Mouse (Mus musculus) forelimb bud, embryonic 11.5 days (tissue): ENCODE results near the gene Stk16.

Experiments
- DNase-seq: peaks from one replicate; pipeline ENCODE4 v3.0.0-alpha.2; 2012; ENCODE audit warnings: low read depth, low spot score

The Stk16 gene

GRCm38 (mm10) chr1:75236117-75237050 is 25.7 kb downstream of the Stk16 start, which contains the start of gene Dnajb2:
Gene Dnajb2 (plus strand): TSS chr1:75236406.
- peak; percentile 77 for DNase-seq

- DNase-seq: no peak
Measured at GRCm38 (mm10) chr1:75239591-75239990, 29.0 kb downstream of the Stk16 start.

GRCm38 (mm10) chr1:75243411-75243810 is 32.8 kb downstream of the Stk16 start:
- no peak for DNase-seq

DNA sequence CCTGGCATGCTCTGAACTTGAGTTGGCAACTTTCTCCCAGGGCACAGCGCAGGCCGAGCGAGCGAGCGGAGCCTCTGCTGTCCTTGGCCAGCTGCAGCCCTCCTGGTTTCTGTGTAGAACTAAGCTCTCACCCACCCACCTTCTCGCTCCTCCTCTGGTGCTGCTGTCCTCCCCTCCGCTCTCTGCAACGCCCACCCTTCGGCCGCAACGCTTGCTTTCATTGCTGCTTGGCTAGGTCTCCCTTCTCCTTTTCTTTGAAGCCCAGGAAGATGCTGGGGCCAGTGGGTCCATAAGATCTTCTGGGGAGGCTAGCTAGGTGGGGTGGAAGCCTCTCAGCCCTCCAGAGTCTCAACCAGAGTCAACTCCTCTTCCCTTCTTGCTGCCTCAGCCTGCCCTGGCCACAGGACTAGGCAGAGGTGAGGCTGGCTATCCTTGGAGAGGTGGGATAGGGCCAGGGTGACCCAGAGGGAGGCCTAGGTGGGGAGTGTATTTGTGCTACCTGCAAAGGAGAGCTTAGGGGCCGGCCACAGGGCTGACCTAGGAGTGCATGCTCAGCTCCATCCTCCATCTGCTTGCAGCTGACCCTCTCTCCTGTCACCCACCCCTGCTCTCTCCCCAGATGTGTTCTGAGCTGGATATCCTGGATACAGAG is 33.7 kb downstream of the Stk16 start:
- no peak for DNase-seq

GRCm38 (mm10) chr1:75244836-75245235 is 34.2 kb downstream of the Stk16 start:
- peak; percentile 43 for DNase-seq

GRCm38 (mm10) chr1:75247071-75247930 is 36.7 kb downstream of the Stk16 start:
- DNase-seq: no peak

- no peak for DNase-seq
Measured at GRCm38 (mm10) chr1:75248041-75248772, 37.6 kb downstream of the Stk16 start.

DNA sequence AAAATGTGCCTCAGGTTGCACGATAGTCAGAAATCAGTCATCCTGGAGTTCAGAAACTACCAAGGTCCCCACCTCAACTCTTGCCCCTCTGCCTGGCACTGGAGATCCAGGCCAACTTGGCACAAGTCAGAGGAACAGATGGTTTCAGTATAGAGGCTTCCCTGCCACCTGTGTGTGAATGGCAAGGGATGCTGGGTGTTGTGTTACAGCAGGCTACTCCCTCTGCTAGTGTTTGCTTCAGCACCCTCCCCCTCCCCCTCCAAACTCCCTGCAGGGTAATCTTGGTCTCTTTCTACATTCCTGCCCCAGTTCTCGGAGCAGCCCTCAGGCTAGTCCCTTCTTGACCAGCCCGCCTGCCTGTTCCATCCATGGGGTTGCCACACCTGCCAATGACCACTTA is 39.9 kb downstream of the Stk16 start:
- DNase-seq: no peak

DNA sequence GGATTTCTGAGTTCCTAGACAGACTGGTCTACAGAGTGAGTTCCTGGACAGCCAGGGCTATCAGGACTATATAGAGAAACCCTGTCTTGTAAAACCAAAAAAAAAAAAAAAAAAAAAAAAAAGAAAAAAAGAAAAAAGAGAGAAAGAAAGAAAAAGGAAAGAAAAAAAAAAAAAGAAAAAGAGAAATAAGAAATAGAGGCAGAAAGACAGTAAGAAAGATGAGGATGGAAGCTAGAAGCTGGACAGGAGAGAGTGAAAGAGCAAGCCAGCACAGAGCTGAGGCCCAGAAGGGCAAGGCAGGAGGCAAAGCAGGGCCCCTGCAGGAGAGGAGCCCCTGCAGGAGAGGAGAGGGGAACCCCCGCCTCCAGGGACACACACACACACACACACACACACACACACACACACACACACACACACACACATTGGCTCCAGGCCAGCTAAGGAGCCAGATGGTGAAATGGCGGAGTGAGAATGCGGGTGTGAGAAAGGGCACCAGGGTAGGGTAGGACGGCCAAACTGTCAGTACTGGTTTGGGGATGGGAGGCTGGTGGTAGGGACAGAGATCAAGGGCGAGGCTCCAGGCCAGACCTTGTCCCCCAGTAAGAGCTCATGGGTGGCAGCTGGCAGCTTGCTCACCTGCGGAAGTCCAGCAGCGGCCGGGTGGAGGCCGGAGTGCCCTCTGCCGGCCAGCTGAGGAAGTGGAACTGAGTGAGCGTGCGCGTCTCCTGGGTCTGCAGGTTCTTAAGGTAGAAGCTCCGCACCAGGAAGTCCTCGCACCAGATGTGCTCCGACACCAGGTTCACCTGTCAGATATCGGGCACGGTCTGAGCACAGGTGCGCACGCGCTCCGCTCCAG is 40.7 kb downstream of the Stk16 start:
- DNase-seq: peak; percentile 78

DNA sequence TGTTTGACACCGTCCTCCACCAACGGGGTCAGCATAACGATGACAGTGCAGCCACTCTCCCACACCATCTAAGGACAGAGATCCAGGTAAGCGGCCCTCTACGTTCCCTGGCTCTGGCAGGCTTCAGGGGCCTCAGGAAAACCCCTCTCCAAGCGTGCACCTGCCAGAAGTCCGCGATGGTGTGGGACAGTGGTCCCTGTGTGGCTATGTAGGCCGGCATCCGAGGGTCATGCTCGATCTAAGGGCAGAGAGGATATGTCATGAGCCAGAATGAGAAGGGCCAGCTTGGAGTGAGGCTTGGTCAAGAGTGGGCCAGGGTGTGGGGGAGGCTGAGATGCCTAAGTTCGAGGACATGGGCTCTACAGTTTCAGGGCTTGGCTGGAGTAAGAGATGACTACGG is 41.7 kb downstream of the Stk16 start:
- no peak for DNase-seq

- DNase-seq: no peak
Measured at GRCm38 (mm10) chr1:75253029-75253428, 42.4 kb downstream of the Stk16 start.

DNA sequence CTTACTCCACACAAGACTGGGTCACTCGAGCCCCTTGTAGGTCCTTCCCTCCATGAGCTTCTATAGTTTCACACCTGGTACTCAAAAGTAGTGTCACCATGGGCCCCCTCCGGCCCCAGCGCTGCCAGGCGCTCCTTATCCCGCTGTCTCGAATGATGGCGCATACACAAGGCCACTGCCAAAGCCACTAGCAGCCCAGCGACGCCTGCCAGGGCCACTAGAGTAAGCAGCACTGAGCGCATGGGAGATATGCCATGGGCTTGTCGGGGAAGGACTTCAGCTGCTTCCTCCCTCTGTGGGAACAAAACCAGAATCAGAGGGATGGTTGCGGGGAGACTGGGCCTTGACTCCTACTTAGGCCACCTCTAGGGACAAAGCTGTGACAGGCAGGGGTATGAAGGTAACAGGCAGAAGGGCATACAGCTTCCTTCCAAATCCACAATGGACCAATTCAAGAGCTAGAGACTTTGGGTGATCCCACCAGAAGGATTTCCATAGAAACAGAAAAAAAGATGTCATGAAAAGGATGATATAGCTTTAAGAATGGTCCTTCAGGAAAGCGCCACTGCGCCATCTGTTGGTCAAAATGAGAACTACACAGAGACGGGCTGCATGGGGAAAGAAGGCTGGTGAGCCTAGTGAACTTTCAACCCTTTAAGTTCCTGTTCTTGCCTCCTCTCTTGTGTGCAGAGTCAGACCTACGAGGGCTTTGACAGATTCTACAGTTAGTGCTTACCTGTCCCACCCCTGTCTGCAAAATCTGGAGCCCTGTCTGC is 43.4 kb downstream of the Stk16 start:
- peak; percentile 80 for DNase-seq

GRCm38 (mm10) chr1:75254625-75255013 is 44.0 kb downstream of the Stk16 start:
- no peak for DNase-seq

- no peak for DNase-seq
Measured at GRCm38 (mm10) chr1:75255516-75256046, 44.9 kb downstream of the Stk16 start.

DNA sequence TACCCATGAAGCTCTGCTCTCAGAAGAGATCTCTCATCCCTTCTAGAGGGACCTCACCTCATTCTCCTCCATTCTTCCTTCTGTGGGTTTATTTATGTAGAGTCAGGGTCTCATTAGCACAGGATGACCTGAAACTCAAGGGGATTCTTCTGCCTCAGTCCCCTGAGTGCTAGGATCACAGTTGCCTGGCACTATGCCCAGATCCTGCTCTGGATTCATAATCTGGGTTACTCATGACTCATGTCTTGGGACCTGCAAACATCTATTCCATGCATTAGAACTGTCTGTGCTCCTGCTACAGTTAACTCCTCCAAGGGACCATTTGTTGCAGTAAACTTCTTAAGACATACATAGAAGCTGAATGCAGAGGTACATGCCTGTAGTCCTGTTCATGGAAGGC is 50.6 kb downstream of the Stk16 start:
- no peak for DNase-seq

DNA sequence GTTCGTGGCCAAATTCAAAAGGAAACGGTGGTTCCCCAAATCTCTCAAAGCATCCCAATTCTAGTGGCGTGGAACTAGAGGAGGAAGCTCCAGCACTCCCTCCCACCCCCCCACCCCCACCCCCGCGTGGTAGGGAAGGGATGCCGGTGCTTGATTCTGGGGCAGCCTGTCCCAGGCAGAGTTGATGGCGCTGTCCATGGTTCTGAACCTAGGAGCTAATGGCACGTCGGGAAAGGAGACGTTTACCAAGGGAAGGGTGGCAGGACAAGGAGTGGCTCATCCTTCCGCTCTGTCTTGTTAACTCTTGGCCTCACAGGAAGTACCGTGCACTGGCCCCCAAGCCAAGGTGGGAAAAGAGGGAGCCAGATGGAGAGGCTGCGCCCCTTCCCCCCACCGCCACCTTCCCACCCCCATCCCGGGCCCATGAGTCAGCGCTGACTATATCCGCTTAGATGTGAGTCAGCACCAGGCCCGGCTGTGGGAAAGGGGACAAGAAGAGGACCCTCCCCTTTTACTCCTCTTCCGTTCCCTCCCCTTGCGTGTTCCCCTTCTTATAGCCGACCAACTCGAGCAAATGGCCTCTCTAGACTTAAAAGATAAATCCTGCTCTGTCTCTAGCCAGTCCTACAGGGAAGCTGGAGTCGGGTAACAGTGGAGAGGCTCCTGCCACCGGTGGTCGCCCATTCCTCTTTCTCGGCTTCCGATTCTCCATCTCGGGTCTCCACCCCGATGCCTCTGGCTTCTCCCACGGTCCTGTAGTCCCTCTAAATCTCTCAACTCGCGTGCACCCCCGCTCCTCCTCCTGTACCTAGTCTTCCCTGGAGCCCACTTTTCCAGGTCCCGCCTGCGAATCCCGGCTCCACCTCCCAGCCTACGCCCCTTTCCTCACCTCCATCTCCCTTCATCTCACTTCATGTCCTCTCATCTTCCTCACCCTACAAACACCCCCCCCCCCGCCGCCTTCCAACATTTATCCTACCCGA is 52.6 kb downstream of the Stk16 start:
- DNase-seq: peak; percentile 87

DNA sequence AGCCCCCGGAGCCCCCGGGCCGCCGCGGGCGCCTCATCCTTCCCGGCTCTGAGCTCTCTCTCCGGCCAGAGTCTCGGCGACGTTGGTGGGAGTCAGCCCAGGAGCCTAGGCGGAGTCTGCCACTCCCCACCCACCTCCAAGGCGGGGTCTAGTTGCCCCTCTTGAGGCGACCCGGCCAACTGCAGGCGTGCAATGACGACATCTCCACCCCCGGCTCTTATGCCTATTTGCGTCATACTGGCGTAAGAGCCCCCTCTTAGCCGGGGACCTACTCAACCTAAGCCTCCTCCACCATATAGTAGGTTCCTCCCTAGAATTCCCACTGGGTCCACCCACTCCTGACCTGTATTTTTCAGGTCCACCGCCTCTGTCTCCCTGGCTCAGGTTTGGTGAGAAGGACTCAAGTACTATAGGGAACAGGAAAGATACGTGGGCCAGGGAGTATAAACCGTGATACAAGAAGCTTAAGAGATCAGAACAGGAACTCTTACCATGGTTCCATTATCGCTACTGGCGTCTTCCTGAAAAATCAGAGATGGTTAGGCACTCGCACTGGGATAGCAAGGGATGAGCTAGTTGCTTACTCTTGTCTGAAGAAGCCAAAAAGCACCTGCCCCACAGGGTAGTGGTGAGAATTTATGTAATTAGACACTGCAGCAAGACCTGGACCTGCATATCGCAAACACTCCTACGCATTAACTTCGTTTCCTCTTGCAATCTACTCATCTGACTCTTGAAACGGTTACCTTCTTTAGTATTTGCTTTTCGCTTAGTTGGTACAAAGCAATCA is 53.6 kb downstream of the Stk16 start, which contains the start of gene Ptprn:
Gene Ptprn (minus strand): TSS at position 412 of the 790 bp plus-strand sequence.
- DNase-seq: no peak
